Mouse (Mus musculus) cerebellum, adult 18-20 months (tissue): ENCODE measurements at regions not wholly inside any gene's neighbourhood (a gene's known extent, or its start where the extent isn't known, plus 50 kb on each side); places are given as distances from the start of the nearest gene placed in this dataset.

Experiments used
- DNase-seq, 2 experiments: peaks; one replicate each; pipeline ENCODE4 v3.0.0; 2021

DNA sequence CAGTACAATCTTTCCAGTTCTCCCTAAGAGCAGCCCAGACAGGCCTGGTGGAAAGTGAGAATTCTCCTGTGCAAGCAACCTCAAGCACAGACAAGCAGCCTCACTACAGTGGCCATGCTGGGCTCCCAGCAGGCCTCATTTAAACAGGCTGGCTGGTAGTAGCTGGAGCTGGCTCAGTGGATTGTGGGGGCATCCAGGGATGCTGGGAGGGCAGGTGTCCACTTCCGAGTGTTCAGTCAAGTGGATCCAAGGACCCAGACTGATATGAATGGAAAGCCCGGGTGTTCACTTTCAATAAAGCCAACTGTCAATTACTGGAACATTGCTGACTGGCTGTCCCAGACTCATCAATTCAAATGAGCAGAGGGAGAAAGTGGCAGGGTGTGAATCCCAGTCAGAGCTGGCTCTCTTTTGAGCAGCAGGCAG is 77.2 kb upstream of the Cxcr4 start:
- DNase-seq: peak; percentile 25 to 29

GRCm38 (mm10) chr1:128668718-128669117 is 76.6 kb upstream of the Cxcr4 start:
- DNase-seq: no peak

GRCm38 (mm10) chr1:128667121-128667762 is 75.1 kb upstream of the Cxcr4 start:
- DNase-seq: no peak

DNA sequence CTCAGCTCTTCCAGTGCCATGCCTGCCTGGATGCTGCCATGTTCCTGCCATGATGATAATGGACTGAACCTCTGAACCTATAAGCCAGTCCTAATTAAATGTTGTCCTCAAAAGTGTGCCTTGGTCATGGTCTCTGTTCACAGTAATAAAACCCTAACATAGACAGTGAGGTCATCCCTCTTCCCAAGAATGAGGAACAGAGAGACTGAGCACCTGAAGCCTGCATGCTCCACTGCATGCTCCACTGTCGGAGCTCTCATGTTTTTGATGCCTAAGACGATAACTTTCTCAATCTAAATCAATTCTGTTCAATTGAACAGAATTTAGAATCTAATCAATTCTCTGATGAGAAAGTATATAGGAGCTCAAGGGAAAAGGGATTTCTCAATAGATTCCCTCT is 71.1 kb upstream of the Cxcr4 start:
- DNase-seq: no peak

DNA sequence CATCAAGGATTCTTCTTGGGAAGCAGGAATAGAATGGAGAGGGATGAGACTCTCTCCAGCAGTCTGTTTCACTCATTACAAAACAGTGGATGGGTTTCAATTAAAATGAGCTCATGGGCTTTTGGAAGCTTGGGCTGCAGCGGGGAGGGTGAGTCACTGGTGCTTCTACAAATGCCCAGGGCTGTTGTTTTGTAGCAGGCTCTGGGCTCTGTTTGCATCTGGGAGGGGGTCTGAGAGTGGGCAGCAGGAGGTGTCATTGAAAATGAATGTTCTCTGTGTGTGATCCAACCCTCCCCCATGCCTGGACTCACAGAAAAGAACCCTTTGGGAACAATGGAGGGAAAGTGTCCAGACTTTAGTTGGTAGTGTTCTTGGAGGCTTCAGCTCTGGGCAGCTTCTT is 67.8 kb upstream of the Cxcr4 start:
- DNase-seq: no peak

- no peak for DNase-seq
Measured at GRCm38 (mm10) chr1:128658802-128659201, 66.7 kb upstream of the Cxcr4 start.

GRCm38 (mm10) chr1:128654099-128654862 is 62.2 kb upstream of the Cxcr4 start:
- no peak for DNase-seq

GRCm38 (mm10) chr1:128650596-128650995 is 58.5 kb upstream of the Cxcr4 start:
- DNase-seq: no peak

- no peak for DNase-seq
Measured at GRCm38 (mm10) chr1:128649490-128650178, 57.5 kb upstream of the Cxcr4 start.

- no peak for DNase-seq
Measured at GRCm38 (mm10) chr1:128643316-128643776, 51.3 kb upstream of the Cxcr4 start.

GRCm38 (mm10) chr1:128642212-128642611 is 50.1 kb upstream of the Cxcr4 start:
- no peak for DNase-seq
